Mouse (Mus musculus) forebrain, postnatal 0 days (tissue): ENCODE measurements around the gene Atg4d. TPM values are rescaled to one million over a fixed set of nuclear protein-coding genes. Genes with fewer than 3 reads are reported as not detected.

Experiments used
- ATAC-seq: fragments of 200-750 bp; cut with Nextera tagmentation; 2 replicates; pipeline ENCODE4 v1.8.0; 2017; ENCODE audit warnings: mild to moderate bottlenecking, moderate library complexity
- DNase-seq: peaks from one replicate; pipeline ENCODE4 v3.0.0-alpha.2; 2015
- H3K27ac ChIP-seq: fragments of 300-500 bp; sonication (generic); 2 replicates; pipeline ENCODE4 v1.5.1; 2014; ENCODE audit warnings: low read depth, mild to moderate bottlenecking, antibody characterized with exemption, low read length, moderate library complexity, mixed read lengths
- H3K27me3 ChIP-seq: fragments of 300-500 bp; sonication (generic); 2 replicates; pipeline ENCODE4 v1.6.1; 2014; ENCODE audit warnings: mild to moderate bottlenecking, low read length, mixed read lengths; ENCODE audit not compliant: insufficient read depth
- H3K36me3 ChIP-seq: fragments of 300-500 bp; sonication (generic); 2 replicates; pipeline ENCODE4 v1.6.1; 2014; ENCODE audit warnings: mild to moderate bottlenecking, moderate library complexity; ENCODE audit not compliant: insufficient read depth
- H3K4me1 ChIP-seq: fragments of 300-500 bp; sonication (generic); 2 replicates; pipeline ENCODE4 v1.6.1; 2014; ENCODE audit warnings: antibody characterized with exemption; ENCODE audit not compliant: insufficient read depth
- H3K4me2 ChIP-seq: fragments of 300-500 bp; sonication (generic); 2 replicates; pipeline ENCODE4 v1.6.1; 2014; ENCODE audit warnings: low read depth, mild to moderate bottlenecking, moderate library complexity
- H3K4me3 ChIP-seq: fragments of 300-500 bp; sonication (generic); 2 replicates; pipeline ENCODE4 v1.5.1; 2014; ENCODE audit warnings: low read depth, low read length, mixed read lengths
- H3K9ac ChIP-seq: fragments of 300-500 bp; sonication (generic); 2 replicates; pipeline ENCODE4 v1.6.1; 2014; ENCODE audit warnings: mild to moderate bottlenecking
- H3K9me3 ChIP-seq: fragments of 300-500 bp; sonication (generic); 2 replicates; pipeline ENCODE4 v1.6.1; 2016; ENCODE audit warnings: low read length
- CTCF ChIP-seq: sonication (generic); IDR thresholded peaks from 2 replicates; pipeline ENCODE4 v1.5.1; 2016; ENCODE audit warnings: antibody characterized with exemption, control low read depth, low read depth
- WGBS: fragments of 180-500 bp; shearing (Covaris S2); extraction: QIAGEN DNeasy Blood & Tissue Kit; methylation state at CpG from one replicate; pipeline ENCODE4 v1.1.7; 2014; 5-methylcytosine and 5-hydroxymethylcytosine counted together
- polyA plus RNA-seq: library from polyadenylated mRNA; unstranded; fragments of >200 nt; fragmentation: Nextera tagmentation; extraction: Ambion mirVana; gene quantifications from 2 replicates; pipeline ENCODE4 v1.2.1, GENCODE M21; 2015
- total RNA-seq: library from RNA; depleted of rRNA; stranded (reverse); fragments of >200 nt; gene quantifications from 2 replicates; pipeline ENCODE4 v1.2.3, GENCODE M21; 2014

The Atg4d gene
- total and polyA plus RNA-seq, 2 experiments from 2014 or later: 18.7 to 26.4 TPM

- no peak overlapping the region for H3K27ac ChIP-seq
- TF ChIP-seq CTCF: no peak
- 88% methylated on average over 3 of the region's 3 CpGs for WGBS
These were observed 18.9 kb downstream of the Atg4d start for GRCm38 (mm10) chr9:21283994-21284393.

GRCm38 (mm10) chr9:21286753-21287152 lies 21.7 kb downstream of the Atg4d start:
- H3K4me3 ChIP-seq: peak overlapping the region; percentile 63; the same call in 1 of the 2 replicates
- peaks cover 21% of the 10 kb centered on the region for H3K36me3 ChIP-seq
- peak overlapping the region; percentile 75 for H3K9ac ChIP-seq
- TF ChIP-seq CTCF: no peak
- 66% methylated on average over 3 of the region's 3 CpGs for WGBS
- H3K4me2 ChIP-seq: peak overlapping the region; percentile 76
- peaks cover 21% of the 10 kb centered on the region; the same call in 1 of the 2 replicates for H3K4me1 ChIP-seq
- ATAC-seq: no peak
- no peaks in the 10 kb centered on the region for H3K27me3 ChIP-seq
- no peak overlapping the region for H3K27ac ChIP-seq
- no peak for DNase-seq
- no peaks in the 10 kb centered on the region for H3K9me3 ChIP-seq

More at GRCm38 (mm10) chr9:21283994-21284393, 18.9 kb downstream of the Atg4d start:
- peaks cover 14% of the 10 kb centered on the region; the same call in 1 of the 2 replicates for H3K4me1 ChIP-seq
- H3K27me3 ChIP-seq: no peaks in the 10 kb centered on the region
- no peak for ATAC-seq
- H3K36me3 ChIP-seq: peaks cover 44% of the 10 kb centered on the region
- H3K9me3 ChIP-seq: no peaks in the 10 kb centered on the region
- no peak overlapping the region for H3K4me3 ChIP-seq
- no peak overlapping the region for H3K4me2 ChIP-seq
- DNase-seq: no peak
- no peak overlapping the region for H3K9ac ChIP-seq

- Histone ChIP-seq H3K27ac (peak within 1 kb of the TSS; percentile 93), H3K9ac (peak within 1 kb of the TSS; percentile 75), H3K4me3 (peak within 1 kb of the TSS; percentile 63), H3K9me3 (no peaks in the 10 kb centered on the region), H3K4me1 (peaks cover 21% of the 10 kb centered on the region; the same call in 1 of the 2 replicates), H3K27me3 (no peaks in the 10 kb centered on the region), H3K4me2 (peak within 1 kb of the TSS; percentile 76), H3K36me3 (peaks cover 12% of the 10 kb centered on the region)
- DNase-seq (peak; percentile 97), ATAC-seq (peak; percentile 83)
- no peak; the same call in 1 of the 2 replicates for TF ChIP-seq CTCF
- WGBS: 2% methylated on average over 58 of the region's 59 CpGs
These were observed 22.7 kb downstream of the Atg4d start, which contains the start of gene Kri1 for GRCm38 (mm10) chr9:21287571-21288402. Gene Kri1 (minus strand): TSS chr9:21287969.

- Histone ChIP-seq H3K9ac (peak overlapping the region; percentile 75), H3K4me1 (peaks cover 21% of the 10 kb centered on the region; the same call in 1 of the 2 replicates), H3K4me2 (peak overlapping the region; percentile 76), H3K27ac (peak overlapping the region; percentile 93), H3K4me3 (peak overlapping the region; percentile 63), H3K9me3 (no peaks in the 10 kb centered on the region), H3K36me3 (peaks cover 10% of the 10 kb centered on the region), H3K27me3 (no peaks in the 10 kb centered on the region)
- TF ChIP-seq CTCF: no peak
- DNase-seq (no peak), ATAC-seq (no peak)
- 78% methylated on average over 13 of the region's 13 CpGs for WGBS
These were observed 23.6 kb downstream of the Atg4d start for GRCm38 (mm10) chr9:21288404-21289336.

- Histone ChIP-seq H3K4me3 (no peak overlapping the region), H3K36me3 (peaks cover 8% of the 10 kb centered on the region), H3K9me3 (no peaks in the 10 kb centered on the region), H3K27me3 (no peaks in the 10 kb centered on the region), H3K4me2 (peak overlapping the region; percentile 76), H3K9ac (no peak overlapping the region), H3K4me1 (peaks cover 21% of the 10 kb centered on the region; the same call in 1 of the 2 replicates), H3K27ac (no peak overlapping the region)
- WGBS: 95% methylated on average over 2 of the region's 2 CpGs
- ATAC-seq (no peak), DNase-seq (no peak)
- no peak for TF ChIP-seq CTCF
These were observed 24.2 kb downstream of the Atg4d start for GRCm38 (mm10) chr9:21289337-21289671.

GRCm38 (mm10) chr9:21290589-21290988 lies 25.5 kb downstream of the Atg4d start:
- H3K27ac ChIP-seq: peak overlapping the region; percentile 80
- DNase-seq (no peak), ATAC-seq (no peak)
- WGBS: 1% methylated on average over 20 of the region's 20 CpGs
- H3K36me3 ChIP-seq: no peaks in the 10 kb centered on the region
- H3K9ac ChIP-seq: peak overlapping the region; percentile 79
- no peak for TF ChIP-seq CTCF
- peaks cover 21% of the 10 kb centered on the region; the same call in 1 of the 2 replicates for H3K4me1 ChIP-seq
- H3K4me2 ChIP-seq: peak overlapping the region; percentile 76
- no peaks in the 10 kb centered on the region for H3K9me3 ChIP-seq
- H3K27me3 ChIP-seq: no peaks in the 10 kb centered on the region
- H3K4me3 ChIP-seq: peak overlapping the region; percentile 71
